Mouse (Mus musculus): ENCODE data around the gene Sox9. TPM values are rescaled to one million over a fixed set of nuclear protein-coding genes. Genes with fewer than 3 reads are reported as not detected.

The Sox9 gene
- polyA plus RNA-seq, 1 experiment = 6.6 TPM

DNA sequence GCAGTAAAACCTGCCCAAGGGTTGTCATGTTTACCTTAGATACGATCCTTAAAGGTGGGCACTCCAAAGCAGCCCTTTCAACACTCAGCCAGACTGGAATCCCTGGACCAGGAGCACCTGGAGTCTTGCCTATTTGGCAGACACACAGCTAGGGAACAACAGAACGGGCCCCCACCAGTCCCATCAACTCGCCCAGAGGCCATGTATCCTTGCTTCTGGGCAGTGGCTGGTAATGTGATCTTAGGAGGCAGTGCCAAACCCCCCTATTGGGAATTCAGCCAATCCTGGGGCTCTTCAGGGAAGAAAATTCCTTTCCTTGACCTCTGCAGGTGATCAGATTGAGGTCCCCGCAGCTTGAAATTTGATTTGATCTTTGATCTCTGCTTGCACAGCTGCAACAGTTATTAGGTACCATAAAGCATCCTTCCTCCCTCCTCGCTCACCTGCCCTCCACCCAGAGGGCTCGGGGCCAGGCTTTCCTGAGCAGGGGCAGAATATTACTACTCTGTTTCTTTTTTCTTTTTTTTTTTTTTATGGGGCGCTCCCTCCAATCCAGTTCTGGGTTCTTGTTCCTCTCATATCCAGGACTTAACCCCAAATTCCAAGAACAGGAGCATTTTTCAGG, 53.6 kb downstream of the Sox9 start:
- Histone ChIP-seq H3K4me3 (ENCODE audit: control insufficient read depth, low read depth, low read length) (no peak overlapping the region), H3K27me3 (ENCODE audit: control insufficient read depth, insufficient read depth, low read length) (no peaks in the 10 kb centered on the region), H3K4me1 (ENCODE audit: control insufficient read depth, insufficient read depth, low read length) (no peaks in the 10 kb centered on the region), H3K27ac (ENCODE audit: control insufficient read depth, insufficient read depth, low read depth, low read length) (no peak overlapping the region), H3K36me3 (ENCODE audit: control insufficient read depth, insufficient read depth, low read length) (no peaks in the 10 kb centered on the region)
- TF ChIP-seq CTCF (IDR thresholded peaks at IDR 0.05; ENCODE audit: control insufficient read depth, insufficient read depth, insufficient replicate concordance, low read depth, low read length) = no peak
- TF ChIP-seq POLR2A (IDR thresholded peaks at IDR 0.05; ENCODE audit: control insufficient read depth, low read depth, low read length) = no peak

Measured in testis, adult 2 months (tissue).